Mouse (Mus musculus) G1E (cell line): ENCODE results near the gene Chn2.

ENCODE experiments used
- CTCF ChIP-seq: IDR thresholded peaks from 2 replicates; pipeline ENCODE4 v1.5.1; 2012; ENCODE audit warnings: low read depth, low read length, inconsistent platforms, mixed read lengths
- GATA1 ChIP-seq: IDR thresholded peaks from 2 replicates; pipeline ENCODE4 v1.6.1; 2012; ENCODE audit warnings: borderline replicate concordance, low read length, inconsistent platforms, mixed read lengths

DNA sequence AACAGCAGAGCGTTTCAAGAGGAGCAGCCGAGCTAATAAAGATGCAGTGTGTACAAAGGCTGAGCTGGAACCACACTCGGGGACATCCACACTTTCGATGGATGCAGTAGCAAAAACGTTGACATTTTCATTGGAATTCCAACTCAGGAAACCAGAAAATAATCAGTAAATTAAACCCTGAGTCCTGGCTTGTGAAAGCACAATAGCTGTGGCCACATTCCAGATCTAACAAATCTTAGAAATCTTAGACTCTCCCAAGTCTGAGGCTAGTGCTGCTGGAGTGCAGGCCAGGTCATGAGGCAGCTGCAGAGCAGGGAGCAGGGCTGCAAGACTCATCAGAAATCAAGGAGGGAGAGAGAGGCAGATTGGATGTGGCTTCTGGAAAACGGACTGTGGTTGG is 24.5 kb downstream of the Chn2 start:
- TF ChIP-seq CTCF (no peak), GATA1 (no peak)
